Mouse (Mus musculus) forebrain, postnatal 0 days (tissue): ENCODE results near the gene Zfp524. TPM values are rescaled to one million over a fixed set of nuclear protein-coding genes. Genes with fewer than 3 reads are reported as not detected.

Experiments
- ATAC-seq: fragments of 200-750 bp; cut with Nextera tagmentation; 2 replicates; pipeline ENCODE4 v1.8.0; 2017; ENCODE audit warnings: mild to moderate bottlenecking, moderate library complexity
- DNase-seq: peaks from one replicate; pipeline ENCODE4 v3.0.0-alpha.2; 2015
- H3K27ac ChIP-seq: fragments of 300-500 bp; sonication (generic); 2 replicates; pipeline ENCODE4 v1.5.1; 2014; ENCODE audit warnings: low read depth, mild to moderate bottlenecking, antibody characterized with exemption, low read length, moderate library complexity, mixed read lengths
- H3K27me3 ChIP-seq: fragments of 300-500 bp; sonication (generic); 2 replicates; pipeline ENCODE4 v1.6.1; 2014; ENCODE audit warnings: mild to moderate bottlenecking, low read length, mixed read lengths; ENCODE audit not compliant: insufficient read depth
- H3K36me3 ChIP-seq: fragments of 300-500 bp; sonication (generic); 2 replicates; pipeline ENCODE4 v1.6.1; 2014; ENCODE audit warnings: mild to moderate bottlenecking, moderate library complexity; ENCODE audit not compliant: insufficient read depth
- H3K4me1 ChIP-seq: fragments of 300-500 bp; sonication (generic); 2 replicates; pipeline ENCODE4 v1.6.1; 2014; ENCODE audit warnings: antibody characterized with exemption; ENCODE audit not compliant: insufficient read depth
- H3K4me2 ChIP-seq: fragments of 300-500 bp; sonication (generic); 2 replicates; pipeline ENCODE4 v1.6.1; 2014; ENCODE audit warnings: low read depth, mild to moderate bottlenecking, moderate library complexity
- H3K4me3 ChIP-seq: fragments of 300-500 bp; sonication (generic); 2 replicates; pipeline ENCODE4 v1.5.1; 2014; ENCODE audit warnings: low read depth, low read length, mixed read lengths
- H3K9ac ChIP-seq: fragments of 300-500 bp; sonication (generic); 2 replicates; pipeline ENCODE4 v1.6.1; 2014; ENCODE audit warnings: mild to moderate bottlenecking
- H3K9me3 ChIP-seq: fragments of 300-500 bp; sonication (generic); 2 replicates; pipeline ENCODE4 v1.6.1; 2016; ENCODE audit warnings: low read length
- CTCF ChIP-seq: sonication (generic); IDR thresholded peaks from 2 replicates; pipeline ENCODE4 v1.5.1; 2016; ENCODE audit warnings: antibody characterized with exemption, control low read depth, low read depth
- WGBS: fragments of 180-500 bp; shearing (Covaris S2); extraction: QIAGEN DNeasy Blood & Tissue Kit; methylation state at CpG from one replicate; pipeline ENCODE4 v1.1.7; 2014; 5-methylcytosine and 5-hydroxymethylcytosine counted together
- polyA plus RNA-seq: library from polyadenylated mRNA; unstranded; fragments of >200 nt; fragmentation: Nextera tagmentation; extraction: Ambion mirVana; gene quantifications from 2 replicates; pipeline ENCODE4 v1.2.1, GENCODE M21; 2015
- total RNA-seq: library from RNA; depleted of rRNA; stranded (reverse); fragments of >200 nt; gene quantifications from 2 replicates; pipeline ENCODE4 v1.2.3, GENCODE M21; 2014

The Zfp524 gene
- total and polyA plus RNA-seq, 2 experiments from 2014 or later: 5.0 to 6.4 TPM

DNA sequence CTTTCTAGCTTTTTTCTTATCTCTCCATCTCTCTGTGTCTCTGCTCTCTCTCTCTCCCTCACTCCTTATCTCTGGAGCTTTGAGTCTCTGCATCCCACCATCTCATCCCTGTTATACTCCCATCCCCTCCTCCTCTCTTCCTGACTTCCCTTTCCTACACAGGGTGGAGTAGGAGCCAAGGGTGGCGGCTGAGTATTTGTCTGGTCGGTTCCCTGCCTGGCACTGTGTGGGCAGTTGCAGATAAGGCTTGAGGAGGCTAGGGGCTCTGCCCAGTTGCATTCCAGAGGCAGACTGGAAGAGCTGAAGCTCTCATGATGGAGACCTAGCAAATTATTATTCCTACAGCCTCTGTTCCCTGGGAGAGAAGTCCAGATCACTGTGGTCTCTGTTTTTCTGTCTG lies 26.0 kb upstream of the Zfp524 start:
- no peaks in the 10 kb centered on the region for H3K9me3 ChIP-seq
- WGBS: 70% methylated on average over 2 of the region's 2 CpGs
- H3K27ac ChIP-seq: no peak overlapping the region
- DNase-seq (no peak), ATAC-seq (no peak)
- no peak overlapping the region for H3K9ac ChIP-seq
- H3K4me1 ChIP-seq: no peaks in the 10 kb centered on the region
- H3K27me3 ChIP-seq: no peaks in the 10 kb centered on the region
- H3K4me2 ChIP-seq: no peak overlapping the region
- no peak overlapping the region for H3K4me3 ChIP-seq
- no peak for TF ChIP-seq CTCF
- peaks cover 16% of the 10 kb centered on the region for H3K36me3 ChIP-seq

DNA sequence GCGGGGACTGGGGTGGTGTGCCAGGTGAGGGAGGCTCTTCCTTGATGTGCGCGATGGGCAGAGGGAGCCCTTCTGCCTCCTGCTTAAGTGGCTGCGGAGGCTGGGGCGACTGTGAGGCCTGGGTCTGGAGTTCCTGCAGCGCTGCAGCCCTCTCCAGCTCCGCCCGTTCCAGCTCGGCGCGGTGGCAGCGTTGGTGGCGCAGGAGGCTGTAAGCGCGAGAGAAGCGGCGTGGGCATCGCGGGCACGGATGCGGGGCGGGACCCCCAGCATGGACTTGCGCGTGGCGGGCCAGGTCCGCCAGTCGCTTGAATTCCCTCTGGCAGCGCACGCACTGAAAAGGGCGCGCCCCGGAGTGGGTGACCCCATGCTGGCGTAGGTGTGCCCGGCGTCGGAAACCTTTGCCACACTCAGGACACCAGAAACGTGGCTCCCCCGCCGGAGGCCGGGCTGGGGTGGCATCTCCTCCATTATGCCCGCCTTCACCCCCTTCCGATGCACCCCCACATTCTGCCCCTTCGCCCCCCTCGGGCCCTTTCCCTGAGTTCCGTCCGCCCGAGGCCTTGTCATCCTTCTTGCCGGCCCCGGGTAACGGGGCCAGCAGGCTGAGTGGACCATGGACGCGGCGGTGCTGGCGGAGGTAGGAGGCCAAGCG lies 20.7 kb upstream of the Zfp524 start:
- no peak for DNase-seq
- Histone ChIP-seq H3K9ac (no peak overlapping the region), H3K4me3 (no peak overlapping the region), H3K4me2 (peak overlapping the region; percentile 52; the same call in 1 of the 2 replicates), H3K27me3 (no peaks in the 10 kb centered on the region), H3K9me3 (no peaks in the 10 kb centered on the region), H3K27ac (no peak overlapping the region), H3K36me3 (peaks cover 20% of the 10 kb centered on the region), H3K4me1 (peaks cover 16% of the 10 kb centered on the region; the same call in 1 of the 2 replicates)
- ATAC-seq: no peak
- TF ChIP-seq CTCF: no peak
- WGBS: 54% methylated on average over 55 of the region's 55 CpGs

DNA sequence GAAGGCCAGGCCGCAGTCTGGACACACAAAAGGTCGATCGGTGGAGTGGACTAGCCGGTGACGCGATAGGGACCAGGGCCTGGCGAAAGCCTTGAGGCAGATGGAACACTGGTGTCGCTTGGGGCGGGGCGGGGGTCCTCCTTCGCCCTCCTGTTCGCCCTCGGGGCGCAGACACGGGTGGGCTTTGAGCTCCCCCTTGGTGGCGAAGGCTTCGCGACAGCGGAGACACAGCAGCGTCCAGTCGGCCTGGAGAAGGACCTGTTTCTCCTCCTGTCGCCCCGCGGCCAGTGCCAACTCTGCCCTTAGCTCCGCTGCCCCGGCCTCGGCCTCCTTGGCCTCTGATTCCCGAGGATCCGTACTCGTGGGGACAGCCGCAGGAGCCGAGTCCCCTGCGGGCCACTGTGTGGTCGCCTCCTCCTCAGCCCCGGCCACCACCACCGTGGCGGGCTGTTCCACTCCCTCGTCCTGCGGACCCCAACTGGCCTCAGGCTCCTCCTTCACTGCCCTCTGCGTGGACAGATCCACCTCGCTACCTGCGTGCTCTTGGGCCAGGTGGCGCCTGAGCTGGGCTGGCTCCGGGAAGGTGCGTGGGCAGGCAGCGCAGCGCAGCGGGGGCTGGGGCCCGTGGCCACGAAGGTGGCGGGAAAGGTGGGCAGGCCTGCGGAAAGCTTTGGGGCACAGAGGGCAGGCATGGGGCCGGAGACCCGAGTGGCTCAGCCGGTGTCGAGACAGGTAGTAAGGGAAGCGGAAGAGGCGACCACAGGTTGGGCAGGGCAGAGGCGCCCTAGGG lies 20.0 kb upstream of the Zfp524 start:
- 0 out of 2 replicates have a peak overlapping the region, but pooled peaks have one; percentile 83 for H3K4me3 ChIP-seq
- WGBS: 57% methylated on average over 59 of the region's 59 CpGs
- ATAC-seq (no peak), DNase-seq (no peak)
- H3K4me2 ChIP-seq: peak overlapping the region; percentile 52
- peaks cover 20% of the 10 kb centered on the region for H3K36me3 ChIP-seq
- no peak overlapping the region for H3K27ac ChIP-seq
- no peaks in the 10 kb centered on the region for H3K27me3 ChIP-seq
- no peak for TF ChIP-seq CTCF
- no peak overlapping the region for H3K9ac ChIP-seq
- H3K9me3 ChIP-seq: no peaks in the 10 kb centered on the region
- peaks cover 16% of the 10 kb centered on the region; the same call in 1 of the 2 replicates for H3K4me1 ChIP-seq

DNA sequence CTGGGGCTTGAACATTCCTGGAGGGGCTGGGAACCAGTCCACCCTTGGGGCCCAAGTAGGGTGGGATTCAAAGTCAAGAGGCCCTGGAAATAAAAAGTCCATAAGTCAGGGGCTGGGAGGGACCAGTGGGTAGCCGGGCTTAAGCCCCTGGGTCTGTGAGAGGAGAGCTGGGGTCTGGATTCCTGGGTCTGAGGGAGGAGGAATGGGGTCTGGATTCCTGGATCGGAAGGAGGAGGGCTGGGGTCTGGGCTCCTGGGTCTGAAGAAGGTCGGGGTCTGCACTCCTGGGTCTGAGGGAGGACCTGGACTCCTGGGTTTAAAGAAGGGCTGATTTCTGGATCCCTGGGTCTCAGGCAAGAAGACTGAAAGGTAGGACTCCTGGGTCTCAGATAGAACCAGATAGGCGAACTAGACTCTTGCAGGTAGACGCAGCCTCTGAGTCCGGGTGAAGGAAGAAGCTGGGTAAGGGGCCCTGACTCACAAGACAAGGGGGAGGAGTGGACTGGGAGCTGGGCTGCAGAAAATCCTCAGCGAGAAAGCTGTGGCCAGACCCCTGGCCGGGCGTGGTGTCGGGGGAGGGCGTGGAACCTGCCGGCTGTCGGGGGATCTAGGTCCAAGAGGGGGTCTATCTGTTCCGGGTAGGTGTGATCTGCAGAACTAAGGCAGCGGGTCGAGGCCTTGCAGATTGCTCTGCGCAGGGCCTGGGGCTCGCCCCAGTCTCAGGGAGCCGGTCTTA lies 18.8 kb upstream of the Zfp524 start:
- no peak for TF ChIP-seq CTCF
- ATAC-seq: peak; percentile 58

DNA sequence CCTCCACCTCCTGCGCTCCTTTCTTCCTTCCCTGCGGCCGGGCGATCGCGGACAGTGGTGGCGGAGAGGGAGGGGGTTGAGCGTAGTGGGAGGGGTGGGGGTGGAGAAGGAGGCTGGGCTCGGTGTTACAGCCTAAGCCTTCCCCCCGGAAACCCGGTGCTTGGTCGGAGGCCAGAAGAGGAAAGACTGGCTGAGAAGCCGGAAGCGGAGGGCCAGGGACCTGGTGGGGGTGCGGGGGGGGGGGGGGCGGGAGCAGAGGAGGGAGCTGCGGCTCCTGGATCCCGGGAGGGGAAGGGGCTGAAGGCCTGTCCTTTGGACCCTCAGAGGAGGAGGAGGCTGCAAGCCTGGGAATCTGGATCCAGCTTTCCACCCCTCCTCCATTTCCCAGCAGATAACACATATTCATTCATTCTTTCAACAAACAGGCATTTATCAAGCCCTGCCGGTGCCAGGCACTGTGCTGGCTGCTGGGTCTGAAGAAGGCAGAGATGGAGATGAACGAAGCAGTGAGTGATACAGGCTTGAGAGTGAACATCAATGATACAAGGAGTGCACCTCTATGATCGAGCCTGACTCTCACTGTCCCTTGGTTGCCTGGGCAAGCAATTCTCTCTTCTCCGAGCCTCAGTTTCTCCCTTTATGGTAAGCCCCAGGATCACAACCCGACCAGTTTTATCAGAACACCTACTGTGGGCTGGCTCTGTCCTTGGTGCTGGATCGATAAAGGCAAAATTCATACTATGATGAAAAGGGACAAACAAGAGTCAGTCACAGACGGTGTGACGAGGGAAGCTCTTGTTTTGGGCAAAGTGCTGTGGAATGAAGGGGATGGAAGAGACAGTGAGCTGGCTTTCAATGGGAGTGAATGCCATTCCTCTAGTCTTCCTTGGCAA lies 18.0 kb upstream of the Zfp524 start, which contains the start of gene Zfp579:
Zfp579 (minus strand) TSS at position 156 of the 893 bp plus-strand sequence.
- WGBS: 5% methylated on average over 16 of the region's 26 CpGs
- H3K4me2 ChIP-seq: peak within 1 kb of the TSS; percentile 52
- no peaks in the 10 kb centered on the region for H3K9me3 ChIP-seq
- peak within 1 kb of the TSS; percentile 88 for H3K9ac ChIP-seq
- H3K4me1 ChIP-seq: peaks cover 16% of the 10 kb centered on the region; the same call in 1 of the 2 replicates
- peak within 1 kb of the TSS; percentile 83 for H3K4me3 ChIP-seq
- ATAC-seq (peak; percentile 89), DNase-seq (peak; percentile 96)
- peak within 1 kb of the TSS; percentile 81 for H3K27ac ChIP-seq
- no peaks in the 10 kb centered on the region for H3K27me3 ChIP-seq
- peaks cover 20% of the 10 kb centered on the region for H3K36me3 ChIP-seq
- TF ChIP-seq CTCF: no peak

More for the DNA sequence above, 18.8 kb upstream of the Zfp524 start:
- Histone ChIP-seq H3K36me3 (peaks cover 20% of the 10 kb centered on the region), H3K9ac (peak overlapping the region; percentile 88), H3K4me1 (peaks cover 16% of the 10 kb centered on the region; the same call in 1 of the 2 replicates), H3K27me3 (no peaks in the 10 kb centered on the region), H3K4me3 (peak overlapping the region; percentile 83), H3K9me3 (no peaks in the 10 kb centered on the region), H3K4me2 (peak overlapping the region; percentile 52), H3K27ac (peak overlapping the region; percentile 81)
- WGBS: 5% methylated on average over 19 of the region's 19 CpGs
- no peak for DNase-seq

DNA sequence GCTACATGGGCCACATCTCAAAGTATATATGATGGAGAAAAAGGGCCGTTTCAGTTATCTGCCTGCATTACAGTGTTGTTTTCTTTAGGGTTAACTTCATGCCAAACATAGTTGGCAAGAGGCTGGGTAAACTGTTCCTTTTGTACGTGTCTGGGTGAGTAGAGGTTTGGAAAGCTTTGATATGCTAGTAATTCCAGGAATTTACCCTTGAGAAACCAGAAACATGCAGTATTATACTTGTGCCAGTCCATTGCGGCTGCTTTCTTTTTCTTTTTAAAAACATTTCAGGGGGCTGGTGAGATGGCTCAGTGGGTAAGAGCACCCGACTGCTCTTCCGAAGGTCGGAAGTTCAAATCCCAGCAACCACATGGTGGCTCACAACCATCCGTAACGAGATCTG lies 17.3 kb upstream of the Zfp524 start:
- H3K4me1 ChIP-seq: peaks cover 16% of the 10 kb centered on the region; the same call in 1 of the 2 replicates
- WGBS: 55% methylated on average over 6 of the region's 8 CpGs
- peak overlapping the region; percentile 88; the same call in 1 of the 2 replicates for H3K9ac ChIP-seq
- DNase-seq (no peak), ATAC-seq (no peak)
- peak overlapping the region; percentile 81 for H3K27ac ChIP-seq
- H3K4me3 ChIP-seq: peak overlapping the region; percentile 83
- no peak for TF ChIP-seq CTCF
- no peaks in the 10 kb centered on the region for H3K27me3 ChIP-seq
- H3K4me2 ChIP-seq: peak overlapping the region; percentile 52
- no peaks in the 10 kb centered on the region for H3K9me3 ChIP-seq
- peaks cover 16% of the 10 kb centered on the region for H3K36me3 ChIP-seq
